Mouse (Mus musculus) cerebellum, adult (tissue): ENCODE data around the gene Efna2.

Experiments used
- ATAC-seq: cut with Nextera tagmentation; 2 replicates; pipeline ENCODE4 v1.9.2; 2017; ENCODE audit warnings: mild to moderate bottlenecking, moderate library complexity, mixed read lengths; ENCODE audit not compliant: insufficient number of reproducible peaks, low FRiP score, low TSS enrichment

Gene Efna2

GRCm38 (mm10) chr10:80141786-80142529 is 37.3 kb upstream of the Efna2 start:
- ATAC-seq = peak; percentile 56

- ATAC-seq = no peak
Measured at GRCm38 (mm10) chr10:80142530-80142925, 36.8 kb upstream of the Efna2 start.

- ATAC-seq = no peak
Measured at GRCm38 (mm10) chr10:80143664-80144063, 35.6 kb upstream of the Efna2 start.

- ATAC-seq = no peak
Measured at GRCm38 (mm10) chr10:80144159-80144558, 35.1 kb upstream of the Efna2 start.

GRCm38 (mm10) chr10:80144864-80145838 is 34.1 kb upstream of the Efna2 start:
- ATAC-seq = no peak

- no peak for ATAC-seq
Measured at GRCm38 (mm10) chr10:80145896-80146295, 33.4 kb upstream of the Efna2 start.

GRCm38 (mm10) chr10:80146568-80147011 is 32.7 kb upstream of the Efna2 start:
- ATAC-seq = no peak

- ATAC-seq = no peak
Measured at GRCm38 (mm10) chr10:80147146-80147718, 32.0 kb upstream of the Efna2 start.

- ATAC-seq = no peak
Measured at GRCm38 (mm10) chr10:80147719-80148601, 31.3 kb upstream of the Efna2 start, which contains the start of gene Midn. Gene Midn, plus strand, starts transcription at chr10:80148272.

GRCm38 (mm10) chr10:80148610-80149290 is 30.5 kb upstream of the Efna2 start:
- ATAC-seq = peak; percentile 9; the same call in 1 of the 2 replicates

GRCm38 (mm10) chr10:80149291-80150225 is 29.7 kb upstream of the Efna2 start:
- peak; percentile 39; the same call in 1 of the 2 replicates for ATAC-seq

- ATAC-seq = no peak
Measured at GRCm38 (mm10) chr10:80150226-80151210, 28.8 kb upstream of the Efna2 start.

GRCm38 (mm10) chr10:80151211-80152034 is 27.9 kb upstream of the Efna2 start:
- ATAC-seq = no peak

GRCm38 (mm10) chr10:80152071-80152872 is 27.0 kb upstream of the Efna2 start:
- no peak for ATAC-seq

GRCm38 (mm10) chr10:80152873-80153260 is 26.4 kb upstream of the Efna2 start:
- ATAC-seq = no peak
